Mouse (Mus musculus) cerebellum, adult 2 months (tissue): ENCODE results near the gene Olfr613. TPM values are rescaled to one million over a fixed set of nuclear protein-coding genes. Genes with fewer than 3 reads are reported as not detected.
"Not testable (repeated sequence)": the region's sequence is repeated elsewhere in the genome, so short reads cannot be mapped to it uniquely, and the experiment has no call there.

Experiments
- DNase-seq, 2 experiments: peaks; one replicate each; pipeline ENCODE4 v3.0.0; 2021
- H3K27ac ChIP-seq: fragments of 200-500 bp; 2 replicates; pipeline ENCODE4 v1.5.1; 2012; ENCODE audit warnings: low read length, control low read depth, inconsistent platforms; ENCODE audit not compliant: insufficient read depth
- H3K27me3 ChIP-seq: fragments of 200-500 bp; 2 replicates; pipeline ENCODE4 v1.6.1; 2012; ENCODE audit warnings: inconsistent platforms, mild to moderate bottlenecking, low read length, moderate library complexity; ENCODE audit not compliant: control insufficient read depth, insufficient read depth
- H3K4me1 ChIP-seq: fragments of 200-500 bp; 2 replicates; pipeline ENCODE4 v1.6.1; 2011; ENCODE audit warnings: low read length; ENCODE audit not compliant: control insufficient read depth, insufficient read depth
- H3K4me3 ChIP-seq: fragments of 200-500 bp; replicated peaks from 2 replicates; pipeline ENCODE3; 2011; ENCODE audit warnings: mild to moderate bottlenecking, low read depth, low read length, control low read depth; ENCODE audit not compliant: insufficient read depth
- CTCF ChIP-seq: fragments of 200-500 bp; IDR thresholded peaks from 2 replicates; pipeline ENCODE4 v1.5.1; 2011; ENCODE audit warnings: low read depth, mild to moderate bottlenecking, control low read depth, low read length, moderate library complexity, borderline replicate concordance; ENCODE audit not compliant: insufficient read depth
- POLR2A ChIP-seq: fragments of 200-500 bp; IDR thresholded peaks from 2 replicates; pipeline ENCODE4 v1.6.1; 2011; ENCODE audit warnings: low read length, control low read depth, borderline replicate concordance; ENCODE audit not compliant: insufficient read depth
- WGBS: fragments of 180-500 bp; shearing (Covaris S2); methylation state at CpG from one replicate; pipeline ENCODE4 v1.1.7; 2018; 5-methylcytosine and 5-hydroxymethylcytosine counted together
- polyA plus RNA-seq: library from polyadenylated mRNA; depleted of rRNA; stranded (reverse); fragments of >200 nt; gene quantifications from 2 replicates; pipeline ENCODE4 v1.2.3, GENCODE M21; 2012; rRNA removed

Gene Olfr613
- polyA plus RNA-seq = not detected in 2 replicates

GRCm38 (mm10) chr7:103547774-103548173 is at the start of gene Olfr613:
Gene Olfr613 (plus strand): TSS chr7:103548074.
- DNase-seq = no peak
- no peaks in the 10 kb centered on the region for H3K4me1 ChIP-seq

GRCm38 (mm10) chr7:103512022-103512421 is 35.9 kb upstream of the Olfr613 start, which contains the start of gene Olfr610:
Gene Olfr610 (minus strand): TSS chr7:103512122.
- WGBS = 87% methylated on average over 2 of the region's 2 CpGs
- Histone ChIP-seq H3K27me3 (no peaks in the 10 kb centered on the region), H3K4me1 (no peaks in the 10 kb centered on the region), H3K27ac (no peak within 1 kb of the TSS), H3K4me3 (no peak within 1 kb of the TSS)
- DNase-seq = no peak
- TF ChIP-seq CTCF (no peak), POLR2A (no peak)

More at GRCm38 (mm10) chr7:103547774-103548173, at the start of gene Olfr613:
- Histone ChIP-seq H3K27ac (no peak within 1 kb of the TSS), H3K4me3 (no peak within 1 kb of the TSS), H3K27me3 (no peaks in the 10 kb centered on the region)
- no peak for TF ChIP-seq POLR2A
- TF ChIP-seq CTCF = no peak
- 77% methylated on average over 2 of the region's 2 CpGs for WGBS

- not testable (repeated sequence) for DNase-seq, H3K4me1 ChIP-seq, H3K27ac ChIP-seq, H3K27me3 ChIP-seq, H3K4me3 ChIP-seq
- WGBS = 61% methylated on average over 1 of the region's 1 CpGs
These were observed 27.1 kb upstream of the Olfr613 start, which contains the start of gene Olfr611 for GRCm38 (mm10) chr7:103520746-103521145. Gene Olfr611 (minus strand): TSS chr7:103520846.

- H3K27ac ChIP-seq, H3K27me3 ChIP-seq, H3K4me1 ChIP-seq, H3K4me3 ChIP-seq, DNase-seq: not testable (repeated sequence)
- WGBS = 72% methylated on average over 2 of the region's 2 CpGs
These were observed 5.3 kb upstream of the Olfr613 start, which contains the start of gene Olfr612 for GRCm38 (mm10) chr7:103542617-103543016. Gene Olfr612 (minus strand): TSS chr7:103542717.

- 76% methylated on average over 2 of the region's 2 CpGs for WGBS
These were observed 7.9 kb downstream of the Olfr613 start, which contains the start of gene Olfr615 for GRCm38 (mm10) chr7:103555779-103556178. Gene Olfr615 (plus strand): TSS chr7:103556079.

GRCm38 (mm10) chr7:103569043-103569442 is 21.2 kb downstream of the Olfr613 start, which contains the start of gene Olfr616:
Gene Olfr616 (minus strand): TSS chr7:103569143.
- Histone ChIP-seq H3K4me3 (no peak within 1 kb of the TSS), H3K27me3 (no peaks in the 10 kb centered on the region), H3K4me1 (no peaks in the 10 kb centered on the region), H3K27ac (no peak within 1 kb of the TSS)
- TF ChIP-seq POLR2A (no peak), CTCF (no peak)
- no peak for DNase-seq
- 68% methylated on average over 3 of the region's 3 CpGs for WGBS

More at GRCm38 (mm10) chr7:103555779-103556178, 7.9 kb downstream of the Olfr613 start, which contains the start of gene Olfr615:
- no peak within 1 kb of the TSS for H3K27ac ChIP-seq
- H3K4me3 ChIP-seq = no peak within 1 kb of the TSS
- TF ChIP-seq CTCF (no peak), POLR2A (no peak)
- H3K27me3 ChIP-seq = no peaks in the 10 kb centered on the region
- H3K4me1 ChIP-seq = no peaks in the 10 kb centered on the region
- DNase-seq = no peak

GRCm38 (mm10) chr7:103572761-103573160 is 24.9 kb downstream of the Olfr613 start, which contains the start of gene Olfr617:
Gene Olfr617 (plus strand): TSS chr7:103573061.
- H3K4me3 ChIP-seq = no peak within 1 kb of the TSS
- no peak for DNase-seq
- WGBS = 90% methylated on average over 1 of the region's 1 CpGs
- H3K27me3 ChIP-seq = no peaks in the 10 kb centered on the region
- TF ChIP-seq CTCF = no peak
- TF ChIP-seq POLR2A = no peak
- no peaks in the 10 kb centered on the region for H3K4me1 ChIP-seq
- H3K27ac ChIP-seq = no peak within 1 kb of the TSS

GRCm38 (mm10) chr7:103589803-103590202 is 41.9 kb downstream of the Olfr613 start, which contains the start of gene Olfr618:
Gene Olfr618 (plus strand): TSS chr7:103590103.
- WGBS = 51% methylated on average over 2 of the region's 2 CpGs
- TF ChIP-seq POLR2A = no peak
- TF ChIP-seq CTCF = no peak

More at GRCm38 (mm10) chr7:103589803-103590202, 41.9 kb downstream of the Olfr613 start, which contains the start of gene Olfr618:
- Histone ChIP-seq H3K4me1 (no peaks in the 10 kb centered on the region), H3K27ac (no peak within 1 kb of the TSS), H3K4me3 (no peak within 1 kb of the TSS), H3K27me3 (no peaks in the 10 kb centered on the region)
- no peak for DNase-seq
